Comparison of ENCODE assay signal across 19 mouse cellular contexts in genomic region chr2:147899236-147899635, GRCm38 (mm10).
"Had no signal": no experiment of that assay in that cellular context is flagged by ENCODE, and none has a peak within 500 bp of the region (broad histone marks: within the 10 kb centered on the region; RNA-seq: fewer than 3 reads in every experiment).

No protein-coding gene starts in this region.

- DNase-seq: lung, adult 18-20 months; lung, embryonic 14.5 days; lung, postnatal 10 days; lung, postnatal 4 days; midbrain, embryonic 14.5 days; retina, postnatal 1 day; right cerebral cortex, adult 18-20 months; right cerebral cortex, postnatal 25 days; right cerebral cortex, postnatal 4 days; spleen, adult 18-20 months; thymus, adult 18-20 months; thymus, postnatal 14 days; thymus, postnatal 36 days had no signal

- H3K36me3 ChIP-seq: midbrain, embryonic 12.5 days; neural tube, embryonic 13.5 days; neural tube, embryonic 15.5 days had no signal

- H3K4me1 ChIP-seq: midbrain, embryonic 12.5 days; neural tube, embryonic 13.5 days; neural tube, embryonic 15.5 days had no signal

- H3K9me3 ChIP-seq: midbrain, embryonic 12.5 days; neural tube, embryonic 13.5 days; neural tube, embryonic 15.5 days had no signal

- H3K4me3 ChIP-seq: midbrain, embryonic 12.5 days; myocyte; neural tube, embryonic 13.5 days; neural tube, embryonic 15.5 days had no signal

- H3K27ac ChIP-seq: liver, embryonic 14.5 days; midbrain, embryonic 12.5 days; neural tube, embryonic 13.5 days; neural tube, embryonic 15.5 days had no signal

- H3K9ac ChIP-seq: liver, embryonic 14.5 days; lung, embryonic 14.5 days; midbrain, embryonic 12.5 days; neural tube, embryonic 13.5 days; neural tube, embryonic 15.5 days had no signal

- ATAC-seq: midbrain, embryonic 16.5 days had no signal

- H3K4me2 ChIP-seq: lung, embryonic 14.5 days; midbrain, embryonic 12.5 days; neural tube, embryonic 13.5 days; neural tube, embryonic 15.5 days had no signal
